Mouse (Mus musculus): ENCODE measurements at regions not wholly inside any gene's neighbourhood (a gene's known extent, or its start where the extent isn't known, plus 50 kb on each side); places are given as distances from the start of the nearest gene placed in this dataset.

GRCm38 (mm10) chr3:105130228-105130627 is 63.6 kb downstream of the 4930564D02Rik start:
- no peak for DNase-seq

- no peak for DNase-seq
Measured at GRCm38 (mm10) chr3:105131053-105131452, 64.4 kb downstream of the 4930564D02Rik start.

- DNase-seq: no peak
Measured at GRCm38 (mm10) chr3:105133011-105133410, 66.4 kb downstream of the 4930564D02Rik start.

- no peak for DNase-seq
Measured at GRCm38 (mm10) chr3:105141170-105141971, 74.7 kb downstream of the 4930564D02Rik start.

- no peak for DNase-seq
Measured at GRCm38 (mm10) chr3:105142631-105143030, 76.0 kb downstream of the 4930564D02Rik start.

GRCm38 (mm10) chr3:105151475-105152157 is 85.0 kb downstream of the 4930564D02Rik start:
- DNase-seq: peak; percentile 13

GRCm38 (mm10) chr3:105152158-105152541 is 85.5 kb downstream of the 4930564D02Rik start:
- DNase-seq: no peak

- no peak for DNase-seq
Measured at GRCm38 (mm10) chr3:105158376-105158775, 91.7 kb downstream of the 4930564D02Rik start.

GRCm38 (mm10) chr3:105165355-105165754 is 98.7 kb downstream of the 4930564D02Rik start:
- DNase-seq: peak; percentile 73

GRCm38 (mm10) chr3:105169117-105169516 is 102.5 kb downstream of the 4930564D02Rik start:
- DNase-seq: no peak

GRCm38 (mm10) chr3:105171527-105171926 is 104.9 kb downstream of the 4930564D02Rik start:
- no peak for DNase-seq

- no peak for DNase-seq
Measured at GRCm38 (mm10) chr3:105172054-105172453, 105.4 kb downstream of the 4930564D02Rik start.

GRCm38 (mm10) chr3:105191303-105191702 is 124.7 kb downstream of the 4930564D02Rik start:
- no peak for DNase-seq

GRCm38 (mm10) chr3:105191830-105192229 is 125.2 kb downstream of the 4930564D02Rik start:
- DNase-seq: no peak

GRCm38 (mm10) chr3:105200735-105201134 is 134.1 kb downstream of the 4930564D02Rik start:
- DNase-seq: no peak

GRCm38 (mm10) chr3:105209164-105209563 is 142.5 kb downstream of the 4930564D02Rik start:
- DNase-seq: no peak

GRCm38 (mm10) chr3:105211023-105211422 is 144.4 kb downstream of the 4930564D02Rik start:
- DNase-seq: no peak

- DNase-seq: no peak
Measured at GRCm38 (mm10) chr3:105211726-105212125, 145.1 kb downstream of the 4930564D02Rik start.

GRCm38 (mm10) chr3:105214867-105215266 is 148.2 kb downstream of the 4930564D02Rik start:
- DNase-seq: no peak

GRCm38 (mm10) chr3:105215729-105216128 is 149.1 kb downstream of the 4930564D02Rik start:
- no peak for DNase-seq

- no peak for DNase-seq
Measured at GRCm38 (mm10) chr3:105219630-105220029, 153.0 kb downstream of the 4930564D02Rik start.

- no peak for DNase-seq
Measured at GRCm38 (mm10) chr3:105220641-105221040, 154.0 kb downstream of the 4930564D02Rik start.

- no peak for DNase-seq
Measured at GRCm38 (mm10) chr3:105222925-105223324, 156.3 kb downstream of the 4930564D02Rik start.

- DNase-seq: no peak
Measured at GRCm38 (mm10) chr3:105223671-105224070, 157.0 kb downstream of the 4930564D02Rik start.
